Mouse (Mus musculus): Measurements from ENCODE around the gene Uhrf2. TPM values are rescaled to one million over a fixed set of nuclear protein-coding genes. Genes with fewer than 3 reads are reported as not detected.

The Uhrf2 gene
- total and polyA plus RNA-seq, 3 experiments = 13.5 to 137 (median 91.5) TPM

DNA sequence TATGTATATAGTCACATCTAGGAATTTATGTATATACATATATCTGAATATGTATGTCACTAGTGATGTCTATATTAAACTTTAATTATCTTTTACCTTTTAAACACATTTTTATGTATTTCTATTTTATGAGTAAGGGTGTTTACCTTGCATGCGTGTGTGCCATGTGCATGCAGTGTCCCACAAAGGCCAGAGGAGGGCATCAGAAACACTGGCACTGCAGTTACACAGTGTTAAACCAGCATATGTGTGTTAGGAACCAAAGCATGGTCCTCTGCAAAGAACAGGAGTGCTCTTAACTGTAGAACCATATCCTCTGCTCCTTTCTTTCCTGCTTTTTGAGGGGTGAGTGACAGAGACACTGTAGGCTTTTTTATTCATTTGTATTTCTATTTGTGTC is 14.3 kb downstream of the Uhrf2 start:
- no peak overlapping the region for H3K4me3 ChIP-seq (ENCODE audit: low read depth, low read length)

DNA sequence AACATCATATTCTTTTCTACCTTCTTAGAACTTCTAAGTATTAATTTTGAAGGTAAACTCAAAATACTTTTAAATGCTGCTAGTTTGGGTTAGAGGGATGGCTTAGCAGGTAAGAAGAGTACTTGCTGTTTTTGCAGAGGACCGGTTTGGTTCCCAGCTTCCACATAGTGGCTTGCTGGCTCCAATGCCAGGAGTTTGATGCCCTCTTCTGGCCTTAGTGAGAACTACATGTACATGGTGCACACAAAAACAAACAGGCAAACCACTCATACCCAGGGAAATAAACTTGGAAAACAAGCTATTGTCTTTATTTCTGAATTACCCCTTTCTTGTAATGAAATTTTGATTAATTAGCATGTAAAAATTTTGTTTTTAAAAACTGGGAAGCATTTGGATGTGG is 15.5 kb downstream of the Uhrf2 start:
- DNase-seq (ENCODE audit: low spot score) (no peak), ATAC-seq (ENCODE audit: extremely low read depth, insufficient number of reproducible peaks, low FRiP score, poor library complexity, severe bottlenecking) (no peak)
- peaks cover 5% of the 10 kb centered on the region for H3K9me3 ChIP-seq (replicated peaks)
- TF ChIP-seq GATA1 (IDR thresholded peaks at IDR 0.05; ENCODE audit: borderline replicate concordance, low read length) (no peak), POLR2AphosphoS5 (IDR thresholded peaks at IDR 0.05; ENCODE audit: insufficient replicate concordance, low read depth, low read length) (no peak), GATA2 (IDR thresholded peaks at IDR 0.05; ENCODE audit: borderline replicate concordance, low read depth, low read length) (no peak), TAL1 (conservative IDR thresholded peaks at IDR 0.05; ENCODE audit: low read depth, low read length) (no peak), CTCF (IDR thresholded peaks at IDR 0.05; ENCODE audit: low read depth, low read length) (no peak)
- H3K27me3 ChIP-seq (ENCODE audit: insufficient read depth, low read length) = no peaks in the 10 kb centered on the region
- H3K36me3 ChIP-seq (replicated peaks) = peaks cover 62% of the 10 kb centered on the region
- H3K4me1 ChIP-seq (ENCODE audit: insufficient read depth, low read depth, low read length) = peaks cover 31% of the 10 kb centered on the region
- no peak overlapping the region for H3K4me3 ChIP-seq (ENCODE audit: low read depth, low read length)

More for the DNA sequence above, 14.3 kb downstream of the Uhrf2 start:
- Histone ChIP-seq H3K4me1 (ENCODE audit: insufficient read depth, low read depth, low read length) (peaks cover 22% of the 10 kb centered on the region), H3K36me3 (replicated peaks) (peaks cover 61% of the 10 kb centered on the region), H3K9me3 (replicated peaks) (peaks cover 5% of the 10 kb centered on the region), H3K27me3 (ENCODE audit: insufficient read depth, low read length) (no peaks in the 10 kb centered on the region)
- TF ChIP-seq GATA2 (IDR thresholded peaks at IDR 0.05; ENCODE audit: borderline replicate concordance, low read depth, low read length) (no peak), TAL1 (conservative IDR thresholded peaks at IDR 0.05; ENCODE audit: low read depth, low read length) (no peak), GATA1 (IDR thresholded peaks at IDR 0.05; ENCODE audit: borderline replicate concordance, low read length) (no peak), POLR2AphosphoS5 (IDR thresholded peaks at IDR 0.05; ENCODE audit: insufficient replicate concordance, low read depth, low read length) (no peak), CTCF (IDR thresholded peaks at IDR 0.05; ENCODE audit: low read depth, low read length) (0 out of 2 replicates have a peak, but pooled peaks have one; percentile 6)
- DNase-seq (ENCODE audit: low spot score) (no peak), ATAC-seq (ENCODE audit: extremely low read depth, insufficient number of reproducible peaks, low FRiP score, poor library complexity, severe bottlenecking) (no peak)

DNA sequence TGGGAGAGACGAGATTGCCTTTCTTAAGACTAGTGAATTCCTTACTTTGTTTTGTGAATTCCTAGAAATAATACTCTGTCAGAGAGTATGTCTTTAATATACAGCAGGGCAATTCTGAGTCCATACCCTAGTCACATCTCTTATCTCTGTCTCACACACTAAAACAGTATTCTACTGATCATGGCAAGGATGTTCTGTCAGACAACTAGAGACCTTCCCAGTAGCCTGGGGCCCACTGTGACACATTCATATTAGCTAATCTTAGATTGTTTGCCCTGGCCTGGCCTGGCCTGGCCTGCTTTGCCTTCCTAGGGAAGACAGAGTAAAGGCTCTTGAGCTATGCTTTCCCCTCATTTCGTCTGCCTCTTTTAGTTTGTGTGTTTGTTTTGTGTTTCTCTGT is 20.3 kb downstream of the Uhrf2 start:
- Histone ChIP-seq H3K36me3 (replicated peaks) (peaks cover 45% of the 10 kb centered on the region), H3K4me3 (ENCODE audit: low read depth, low read length) (no peak overlapping the region; the same call in 1 of the 2 replicates), H3K27me3 (ENCODE audit: insufficient read depth, low read length) (no peaks in the 10 kb centered on the region), H3K4me1 (ENCODE audit: insufficient read depth, low read depth, low read length) (peaks cover 48% of the 10 kb centered on the region), H3K9me3 (replicated peaks) (peaks cover 5% of the 10 kb centered on the region)
- TF ChIP-seq GATA2 (IDR thresholded peaks at IDR 0.05; ENCODE audit: borderline replicate concordance, low read depth, low read length) = no peak
- no peak for TF ChIP-seq POLR2AphosphoS5 (IDR thresholded peaks at IDR 0.05; ENCODE audit: insufficient replicate concordance, low read depth, low read length)
- peak; percentile 51 for TF ChIP-seq TAL1 (conservative IDR thresholded peaks at IDR 0.05; ENCODE audit: low read depth, low read length)
- DNase-seq (ENCODE audit: low spot score) (peak; percentile 57), ATAC-seq (ENCODE audit: extremely low read depth, insufficient number of reproducible peaks, low FRiP score, poor library complexity, severe bottlenecking) (peak; percentile 90)

DNA sequence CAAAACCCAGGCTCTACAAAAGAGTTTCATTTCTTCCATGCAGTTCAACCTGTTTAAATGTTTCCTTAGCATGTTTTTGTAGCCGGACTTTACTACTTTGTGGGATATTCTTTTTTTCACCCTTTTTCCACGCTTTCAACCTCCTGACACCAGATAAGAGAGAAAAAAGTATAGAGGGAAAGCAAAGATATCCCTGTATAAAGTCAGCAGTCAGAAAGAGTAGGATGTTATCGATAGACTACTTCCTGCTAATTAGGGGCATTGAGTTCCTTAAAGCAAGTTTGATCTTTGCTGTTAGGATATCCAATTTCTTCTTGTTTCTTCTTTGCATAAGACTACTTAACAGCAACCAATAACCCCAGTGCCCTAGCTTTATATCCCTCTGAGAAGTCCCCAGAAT is 21.2 kb downstream of the Uhrf2 start:
- DNase-seq (ENCODE audit: low spot score) (no peak), ATAC-seq (ENCODE audit: extremely low read depth, insufficient number of reproducible peaks, low FRiP score, poor library complexity, severe bottlenecking) (no peak)
- no peak for TF ChIP-seq CTCF (IDR thresholded peaks at IDR 0.05; ENCODE audit: low read depth, low read length)
- no peak for TF ChIP-seq POLR2AphosphoS5 (IDR thresholded peaks at IDR 0.05; ENCODE audit: insufficient replicate concordance, low read depth, low read length)
- no peak for TF ChIP-seq GATA1 (IDR thresholded peaks at IDR 0.05; ENCODE audit: borderline replicate concordance, low read length)
- no peak for TF ChIP-seq GATA2 (IDR thresholded peaks at IDR 0.05; ENCODE audit: borderline replicate concordance, low read depth, low read length)
- no peak for TF ChIP-seq TAL1 (conservative IDR thresholded peaks at IDR 0.05; ENCODE audit: low read depth, low read length)
- H3K9me3 ChIP-seq (replicated peaks) = peaks cover 5% of the 10 kb centered on the region
- peaks cover 44% of the 10 kb centered on the region for H3K36me3 ChIP-seq (replicated peaks)
- no peak overlapping the region for H3K4me3 ChIP-seq (ENCODE audit: low read depth, low read length)
- H3K4me1 ChIP-seq (ENCODE audit: insufficient read depth, low read depth, low read length) = peaks cover 48% of the 10 kb centered on the region
- H3K27me3 ChIP-seq (ENCODE audit: insufficient read depth, low read length) = no peaks in the 10 kb centered on the region

DNA sequence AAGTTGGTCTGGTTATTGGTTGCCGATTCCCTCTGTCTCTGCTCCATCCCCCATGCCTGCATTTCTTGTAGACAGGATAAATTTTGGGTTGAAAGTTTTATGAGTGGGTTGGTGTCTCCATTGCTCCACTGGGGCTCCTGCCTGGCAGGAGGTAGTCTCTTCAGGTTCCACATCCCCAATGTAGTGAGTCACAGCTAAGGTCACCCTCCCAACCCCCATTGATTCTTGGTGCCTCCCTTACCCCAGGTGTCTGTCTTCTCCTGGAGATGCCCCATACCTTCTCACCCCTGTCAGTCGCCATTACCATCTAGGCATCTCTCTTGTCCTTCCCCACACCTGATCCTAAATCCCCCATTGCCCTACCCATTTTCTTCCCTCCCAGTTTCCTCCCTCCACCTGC is 23.9 kb downstream of the Uhrf2 start:
- no peaks in the 10 kb centered on the region for H3K27me3 ChIP-seq (ENCODE audit: insufficient read depth, low read length)
- no peak overlapping the region for H3K4me3 ChIP-seq (ENCODE audit: low read depth, low read length)
- no peak for TF ChIP-seq POLR2AphosphoS5 (IDR thresholded peaks at IDR 0.05; ENCODE audit: insufficient replicate concordance, low read depth, low read length)
- no peak for TF ChIP-seq CTCF (IDR thresholded peaks at IDR 0.05; ENCODE audit: low read depth, low read length)
- TF ChIP-seq GATA1 (IDR thresholded peaks at IDR 0.05; ENCODE audit: borderline replicate concordance, low read length) = no peak
- no peaks in the 10 kb centered on the region for H3K9me3 ChIP-seq (replicated peaks)
- ATAC-seq (ENCODE audit: extremely low read depth, insufficient number of reproducible peaks, low FRiP score, poor library complexity, severe bottlenecking) (no peak), DNase-seq (ENCODE audit: low spot score) (no peak)
- peaks cover 36% of the 10 kb centered on the region for H3K4me1 ChIP-seq (ENCODE audit: insufficient read depth, low read depth, low read length)
- H3K36me3 ChIP-seq (replicated peaks) = peaks cover 34% of the 10 kb centered on the region

DNA sequence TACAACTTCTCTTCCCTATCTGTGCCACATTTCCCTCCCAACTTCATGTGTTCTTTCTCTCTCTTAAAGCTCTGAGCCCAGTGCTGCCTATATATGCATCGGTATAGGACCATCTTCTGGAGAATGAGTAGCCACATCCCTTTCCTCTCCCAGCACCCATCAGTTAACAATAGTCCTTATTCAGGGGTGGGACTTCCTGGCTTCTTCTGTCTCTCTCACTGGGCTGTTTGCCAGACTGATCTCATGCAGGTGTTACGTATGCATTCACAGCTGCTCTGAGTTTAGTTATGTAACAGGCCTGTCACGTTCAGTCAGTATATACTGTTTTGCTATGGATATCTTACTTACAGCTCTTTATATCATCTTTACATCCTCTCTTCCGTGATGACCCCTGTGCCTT is 35.5 kb downstream of the Uhrf2 start:
- Histone ChIP-seq H3K9me3 (replicated peaks) (no peaks in the 10 kb centered on the region), H3K4me1 (ENCODE audit: insufficient read depth, low read depth, low read length) (peaks cover 10% of the 10 kb centered on the region; the same call in 1 of the 2 replicates), H3K36me3 (replicated peaks) (peaks cover 45% of the 10 kb centered on the region), H3K4me3 (ENCODE audit: low read depth, low read length) (no peak overlapping the region), H3K27me3 (ENCODE audit: insufficient read depth, low read length) (no peaks in the 10 kb centered on the region)
- DNase-seq (ENCODE audit: low spot score) (no peak), ATAC-seq (ENCODE audit: extremely low read depth, insufficient number of reproducible peaks, low FRiP score, poor library complexity, severe bottlenecking) (no peak)
- no peak for TF ChIP-seq CTCF (IDR thresholded peaks at IDR 0.05; ENCODE audit: low read depth, low read length)
- TF ChIP-seq GATA1 (IDR thresholded peaks at IDR 0.05; ENCODE audit: borderline replicate concordance, low read length) = no peak
- no peak for TF ChIP-seq TAL1 (conservative IDR thresholded peaks at IDR 0.05; ENCODE audit: low read depth, low read length)
- TF ChIP-seq GATA2 (IDR thresholded peaks at IDR 0.05; ENCODE audit: borderline replicate concordance, low read depth, low read length) = no peak
- TF ChIP-seq POLR2AphosphoS5 (IDR thresholded peaks at IDR 0.05; ENCODE audit: insufficient replicate concordance, low read depth, low read length) = no peak
